28 mouse cellular contexts compared by ENCODE assay signal in the genomic region with DNA sequence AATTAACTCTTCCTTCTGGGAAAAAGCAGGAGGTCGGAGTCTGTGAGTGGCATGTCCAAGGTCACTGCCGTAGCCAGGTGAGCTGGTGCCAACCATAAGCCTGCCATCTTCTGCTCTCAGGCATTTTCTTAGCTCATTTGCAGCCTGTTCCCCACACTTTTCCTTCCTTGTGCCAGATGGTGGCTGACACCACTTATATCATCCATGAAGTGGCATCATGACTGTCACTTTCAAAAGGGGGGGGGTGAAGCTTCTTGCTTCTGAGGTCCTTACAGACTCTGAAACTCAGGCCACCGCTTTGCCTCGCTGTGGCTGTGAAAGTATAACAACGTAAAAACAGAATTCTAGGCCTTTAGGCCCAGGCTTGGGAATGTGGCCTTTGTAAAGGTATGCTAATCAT. TPM values are rescaled to one million over a fixed set of nuclear protein-coding genes. Genes with fewer than 3 reads are reported as not detected.
A peak's percentile ranks its signal among the peaks of the same experiment; 100 is the strongest.
DNase-seq lines count a peak whose midpoint lies in the region; ATAC-seq and TF ChIP-seq lines count a peak whose summit lies in the region.
"Had no signal": no experiment of that assay in that cellular context is flagged by ENCODE, and none has a peak within 500 bp of the region (broad histone marks: within the 10 kb centered on the region; RNA-seq: fewer than 3 reads in every experiment).

No protein-coding gene starts in this region.

- no peak overlapping the region; a peak in 1 of 4 replicates for H3K4me3 ChIP-seq in ES-E14 (ENCODE audit: insufficient read depth in 1 of 2, low read depth in 1 of 2, low read length in 2 of 2, poor library complexity in 1 of 2, severe bottlenecking in 1 of 2)
- H3K4me3 ChIP-seq in intestine, postnatal 0 days (ENCODE audit: low read depth, low read length): no peak overlapping the region
- H3K4me3 ChIP-seq in stomach, postnatal 0 days (ENCODE audit: low read depth, low read length): no peak overlapping the region
- H3K4me3 ChIP-seq: embryonic facial prominence, embryonic 13.5 days; heart, embryonic 10.5 days; hindbrain, embryonic 13.5 days; liver, embryonic 12.5 days had no signal

- in situ Hi-C loops in ES-E14 (cut with MboI; ENCODE audit: low sequenced_read_pairs in 2 of 2, unreplicated experiment in 2 of 2): no loop called here

- no peaks in the 10 kb centered on the region for H3K9me3 ChIP-seq in ES-E14 (ENCODE audit: control insufficient read depth, insufficient read depth, low read depth, low read length)
- no peaks in the 10 kb centered on the region for H3K9me3 ChIP-seq in intestine, postnatal 0 days (ENCODE audit: control insufficient read depth)
- H3K9me3 ChIP-seq in stomach, postnatal 0 days (ENCODE audit: control insufficient read depth, low read length): no peaks in the 10 kb centered on the region
- H3K9me3 ChIP-seq: embryonic facial prominence, embryonic 13.5 days; heart, embryonic 10.5 days; hindbrain, embryonic 13.5 days; liver, embryonic 12.5 days had no signal

- no peaks in the 10 kb centered on the region for H3K36me3 ChIP-seq in ES-E14 (ENCODE audit: control insufficient read depth, insufficient read depth, low read length, poor library complexity, severe bottlenecking)
- H3K36me3 ChIP-seq in intestine, postnatal 0 days (ENCODE audit: control insufficient read depth, insufficient read depth): no peaks in the 10 kb centered on the region
- no peaks in the 10 kb centered on the region for H3K36me3 ChIP-seq in stomach, postnatal 0 days (ENCODE audit: control insufficient read depth, insufficient read depth, low read length)
- H3K36me3 ChIP-seq: embryonic facial prominence, embryonic 13.5 days; heart, embryonic 10.5 days; hindbrain, embryonic 13.5 days; liver, embryonic 12.5 days had no signal

- no peak overlapping the region for H3K4me2 ChIP-seq in intestine, postnatal 0 days (replicated peaks; ENCODE audit: low read depth)
- no peak overlapping the region for H3K4me2 ChIP-seq in stomach, postnatal 0 days (replicated peaks; ENCODE audit: low read depth)
- H3K4me2 ChIP-seq: embryonic facial prominence, embryonic 13.5 days; hindbrain, embryonic 13.5 days; liver, embryonic 12.5 days; midbrain, embryonic 11.5 days had no signal

- no peaks in the 10 kb centered on the region for H3K27me3 ChIP-seq in intestine, postnatal 0 days (replicated peaks; ENCODE audit: control insufficient read depth, insufficient read depth, low read length)
- H3K27me3 ChIP-seq in stomach, postnatal 0 days (ENCODE audit: control insufficient read depth, insufficient read depth, low read length): no peaks in the 10 kb centered on the region
- H3K27me3 ChIP-seq: CH12.LX; embryonic facial prominence, embryonic 13.5 days; hindbrain, embryonic 13.5 days had no signal

- 0 out of 2 replicates have a peak overlapping the region, but pooled peaks have one; percentile 49 for H3K9ac ChIP-seq in ES-E14 (ENCODE audit: insufficient read depth, low read depth, low read length, poor library complexity, severe bottlenecking)
- H3K9ac ChIP-seq in intestine, postnatal 0 days (ENCODE audit: low read depth, low read length): no peak overlapping the region
- no peak overlapping the region for H3K9ac ChIP-seq in stomach, postnatal 0 days (ENCODE audit: low read length)
- H3K9ac ChIP-seq: embryonic facial prominence, embryonic 13.5 days; hindbrain, embryonic 13.5 days; liver, embryonic 12.5 days; liver, postnatal 0 days had no signal

- no peak for DNase-seq in frontal cortex, postnatal 10 days (ENCODE audit: low spot score in 2 of 2)
- peak; percentile 22 to 40 for DNase-seq in right cerebral cortex, postnatal 10 days (ENCODE audit: low spot score in 2 of 2)
- no peak for DNase-seq in right cerebral cortex, postnatal 25 days
- no peak for DNase-seq in ES-E14 (ENCODE audit: low read depth, low spot score)
- no peak for DNase-seq in stomach, postnatal 0 days (ENCODE audit: low spot score)
- DNase-seq: adrenal gland, adult 8-10 months; cerebellum, adult 11 months; cerebellum, adult 9-10 months; gastrocnemius, postnatal 10 days; heart, postnatal 36 days; kidney, adult 18-20 months; kidney, postnatal 4 days; left cerebral cortex, postnatal 4 days; liver, postnatal 0 days; lung, postnatal 36 days; thymus, adult 18-20 months; thymus, postnatal 4 days had no signal

- no peak for TF ChIP-seq EP300 in stomach, postnatal 0 days (optimal IDR thresholded peaks at IDR 0.05)

- peak; percentile 44; the same call in 1 of the 2 replicates for ATAC-seq in frontal cortex, adult (ENCODE audit: low TSS enrichment)
- ATAC-seq in intestine, postnatal 0 days: 0 out of 2 replicates have a peak, but pooled peaks have one; percentile 48
- no peak for ATAC-seq in stomach, postnatal 0 days (ENCODE audit: low FRiP score, low TSS enrichment)
- no peak for ATAC-seq in erythroid progenitor cell, adult 5-6 weeks (replicated peaks; ENCODE audit: low FRiP score, poor library complexity, severe bottlenecking)
- ATAC-seq: forebrain, embryonic 16.5 days; liver, embryonic 12.5 days; liver, postnatal 0 days; midbrain, embryonic 16.5 days had no signal

- H3K4me1 ChIP-seq in ES-E14 (ENCODE audit: control insufficient read depth in 2 of 2, insufficient read depth in 2 of 2, low read length in 2 of 2, poor library complexity in 1 of 2): peaks cover 0 to 5% of the 10 kb centered on the region in 2 experiments; a peak in 1 of 4 replicates
- H3K4me1 ChIP-seq in intestine, postnatal 0 days (replicated peaks; ENCODE audit: control insufficient read depth, insufficient read depth, low read length): peaks cover 3% of the 10 kb centered on the region
- H3K4me1 ChIP-seq in stomach, postnatal 0 days (replicated peaks; ENCODE audit: control insufficient read depth, insufficient read depth): no peaks in the 10 kb centered on the region
- H3K4me1 ChIP-seq: embryonic facial prominence, embryonic 13.5 days; hindbrain, embryonic 13.5 days had no signal

- TF ChIP-seq CTCF in intestine, postnatal 0 days (IDR thresholded peaks at IDR 0.05; ENCODE audit: low read depth): no peak
- TF ChIP-seq CTCF in stomach, postnatal 0 days (IDR thresholded peaks at IDR 0.05; ENCODE audit: low read depth): no peak

- WGBS in intestine, postnatal 0 days: 60% methylated on average over 5 of the region's 5 CpGs
- WGBS in stomach, postnatal 0 days: 74% methylated on average over 5 of the region's 5 CpGs

- H3K27ac ChIP-seq in ES-E14 (ENCODE audit: insufficient read depth, low read depth, low read length, poor library complexity, severe bottlenecking): peak overlapping the region; percentile 78
- H3K27ac ChIP-seq in intestine, postnatal 0 days (ENCODE audit: low read depth, low read length): peak overlapping the region; percentile 71
- H3K27ac ChIP-seq in stomach, postnatal 0 days (replicated peaks): no peak overlapping the region
- H3K27ac ChIP-seq: embryonic facial prominence, embryonic 13.5 days; hindbrain, embryonic 13.5 days; liver, embryonic 12.5 days had no signal

TF ChIP-seq in ES-E14, 5 proteins besides CTCF, POLR2A, EP300 and RAD21:
- TF ChIP-seq ZC3H11A (IDR thresholded peaks at IDR 0.05; ENCODE audit: borderline replicate concordance, low read depth, low read length): no peak
- TF ChIP-seq HCFC1 (IDR thresholded peaks at IDR 0.05; ENCODE audit: borderline replicate concordance, insufficient read depth, low read length): no peak
- no peak for TF ChIP-seq ZNF384 (IDR thresholded peaks at IDR 0.05; ENCODE audit: low read depth, low read length)
- TF ChIP-seq MAFK (IDR thresholded peaks at IDR 0.05; ENCODE audit: insufficient read depth, low read depth, low read length): no peak
- TF ChIP-seq CHD2 (IDR thresholded peaks at IDR 0.05; ENCODE audit: low read depth, low read length): no peak

RNA-seq across cellular contexts. Expression of a gene that starts 16.8 kb away (rescaled TPM):
- total RNA-seq in ES-E14 (2012; rRNA removed): 22.1 and 35.8 TPM in 2 replicates
- 111 and 113 TPM in 2 replicates for polyA plus RNA-seq in intestine, postnatal 0 days (2015; fragmentation: Nextera tagmentation; extraction: Ambion mirVana)
- 39.0 and 41.3 TPM in 2 replicates for polyA plus RNA-seq in stomach, postnatal 0 days (2015; fragmentation: Nextera tagmentation; extraction: Ambion mirVana)
- total RNA-seq in erythroid progenitor cell, adult 5-6 weeks (2015; ENCODE audit: low replicate concordance): 2.5 TPM in 1 of 2 replicates, not detected in the other
- total RNA-seq in erythroid progenitor cell, adult 5-6 weeks (2017; ENCODE audit: low replicate concordance): 0.30 and 8.6 TPM in 2 replicates

Comparison
In these comparisons a context has a peak if more than half of its experiments do, and no peak if none do; other contexts are left out.
1. DNase-seq: peak in right cerebral cortex, postnatal 10 days (2 of 2); none in frontal cortex, postnatal 10 days (0 of 2), right cerebral cortex, postnatal 25 days (single experiment), ES-E14 (single experiment) and stomach, postnatal 0 days (single experiment).
2. ATAC-seq: peak in frontal cortex, adult (single experiment) and intestine, postnatal 0 days (single experiment); none in stomach, postnatal 0 days (single experiment) and erythroid progenitor cell, adult 5-6 weeks (single experiment).